Mouse (Mus musculus) kidney, embryonic 14.5 days (tissue): Measurements from ENCODE around the gene Ccdc96. TPM values are rescaled to one million over a fixed set of nuclear protein-coding genes. Genes with fewer than 3 reads are reported as not detected.

Experiments
- ATAC-seq: fragments of 200-750 bp; cut with Nextera tagmentation; 2 replicates; pipeline ENCODE4 v1.8.0; 2017; ENCODE audit warnings: moderate number of reproducible peaks, mild to moderate bottlenecking, moderate TSS enrichment, moderate library complexity; ENCODE audit not compliant: low FRiP score, low TSS enrichment
- H3K27ac ChIP-seq: fragments of 300-500 bp; sonication (generic); 2 replicates; pipeline ENCODE4 v1.5.1; 2014; ENCODE audit warnings: low read depth, mild to moderate bottlenecking, low read length, moderate library complexity, mixed read lengths
- H3K27me3 ChIP-seq: fragments of 300-500 bp; sonication (generic); 2 replicates; pipeline ENCODE4 v1.6.1; 2014; ENCODE audit warnings: mild to moderate bottlenecking, low read length; ENCODE audit not compliant: control insufficient read depth, insufficient read depth
- H3K36me3 ChIP-seq: fragments of 300-500 bp; sonication (generic); 2 replicates; pipeline ENCODE4 v1.6.1; 2014; ENCODE audit warnings: low read length, mixed read lengths; ENCODE audit not compliant: control insufficient read depth, insufficient read depth
- H3K4me1 ChIP-seq: fragments of 300-500 bp; sonication (generic); 2 replicates; pipeline ENCODE4 v1.6.1; 2014; ENCODE audit warnings: low read length, mixed read lengths; ENCODE audit not compliant: control insufficient read depth, insufficient read depth
- H3K4me2 ChIP-seq: fragments of 300-500 bp; sonication (generic); replicated peaks from 2 replicates; pipeline ENCODE4 v1.6.1; 2014; ENCODE audit warnings: low read depth, mild to moderate bottlenecking, low read length
- H3K4me3 ChIP-seq: fragments of 300-500 bp; sonication (generic); 2 replicates; pipeline ENCODE4 v1.5.1; 2014; ENCODE audit warnings: mild to moderate bottlenecking, low read length
- H3K9ac ChIP-seq: fragments of 300-500 bp; sonication (generic); 2 replicates; pipeline ENCODE4 v1.6.1; 2014; ENCODE audit warnings: low read depth, mild to moderate bottlenecking, low read length, moderate library complexity
- H3K9me3 ChIP-seq: fragments of 300-500 bp; sonication (generic); 2 replicates; pipeline ENCODE4 v1.6.1; 2016; ENCODE audit warnings: low read length; ENCODE audit not compliant: control insufficient read depth
- WGBS: fragments of 180-500 bp; shearing (Covaris S2); extraction: QIAGEN DNeasy Blood & Tissue Kit; methylation state at CpG from one replicate; pipeline ENCODE4 v1.1.7; 2014; 5-methylcytosine and 5-hydroxymethylcytosine counted together
- polyA plus RNA-seq: library from polyadenylated mRNA; unstranded; fragments of >200 nt; fragmentation: Nextera tagmentation; extraction: Ambion mirVana; gene quantifications from 2 replicates; pipeline ENCODE4 v1.2.1, GENCODE M21; 2014

Gene Ccdc96
- polyA plus RNA-seq, 1 experiment from 2014 or later: 0.58 TPM

DNA sequence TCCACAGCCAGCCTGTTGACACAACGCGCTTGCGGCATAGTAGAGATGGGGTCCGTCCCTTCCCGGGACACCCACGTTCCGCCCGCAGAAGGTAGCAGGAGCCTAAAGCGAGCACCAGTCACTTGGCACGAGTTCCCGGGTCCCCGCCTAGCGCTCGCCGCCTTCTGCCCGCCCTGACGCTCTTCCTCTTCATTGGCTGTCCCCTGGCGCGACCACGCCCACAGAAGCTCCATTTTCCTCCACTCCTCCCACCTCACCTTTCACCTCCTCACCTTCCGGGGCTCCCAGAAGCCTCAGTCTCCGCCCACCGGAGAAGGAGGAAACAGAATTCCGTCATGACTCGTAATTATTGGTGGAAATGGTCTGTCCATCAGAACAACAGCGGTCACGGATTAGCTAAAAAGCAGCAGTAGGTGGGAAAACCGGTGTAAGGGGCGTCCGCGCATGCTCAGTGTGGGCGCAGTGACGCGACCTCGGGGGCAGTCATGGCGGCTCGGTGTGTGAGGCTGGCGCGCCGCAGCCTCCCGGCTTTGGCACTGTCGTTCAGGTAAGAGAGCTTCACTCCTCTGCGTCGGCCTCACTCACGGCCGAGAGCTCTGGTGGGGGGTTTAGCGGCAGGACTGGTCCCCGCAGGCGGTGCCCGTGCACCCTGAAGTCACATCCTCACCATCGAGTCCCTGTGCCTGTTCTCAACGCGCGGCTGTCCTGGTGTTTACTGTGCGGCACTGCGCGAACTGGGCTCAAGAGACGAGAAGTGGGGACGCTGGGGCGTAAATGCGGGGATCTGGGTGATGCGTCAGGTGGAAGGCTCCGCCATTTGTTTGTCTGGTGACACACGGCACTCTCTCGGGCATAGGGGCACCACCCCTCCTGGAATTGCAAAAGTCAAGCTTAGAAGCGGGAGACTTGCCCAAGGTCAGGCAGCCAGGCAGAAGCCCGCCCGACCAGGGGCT lies 19.4 kb upstream of the Ccdc96 start, which contains the start of gene Grpel1:
TSS of gene Grpel1 (plus strand) at position 290 of the 953 bp plus-strand sequence.
- Histone ChIP-seq H3K9me3 (no peaks in the 10 kb centered on the region), H3K4me3 (peak within 1 kb of the TSS; percentile 98), H3K9ac (peak within 1 kb of the TSS; percentile 86), H3K27me3 (no peaks in the 10 kb centered on the region), H3K4me1 (peaks cover 21% of the 10 kb centered on the region), H3K27ac (peak within 1 kb of the TSS; percentile 55; the same call in 1 of the 2 replicates), H3K36me3 (peaks cover 16% of the 10 kb centered on the region), H3K4me2 (peak within 1 kb of the TSS; percentile 96)
- ATAC-seq: peak; percentile 93
- WGBS: under 1% methylated on average over 68 of the region's 68 CpGs

DNA sequence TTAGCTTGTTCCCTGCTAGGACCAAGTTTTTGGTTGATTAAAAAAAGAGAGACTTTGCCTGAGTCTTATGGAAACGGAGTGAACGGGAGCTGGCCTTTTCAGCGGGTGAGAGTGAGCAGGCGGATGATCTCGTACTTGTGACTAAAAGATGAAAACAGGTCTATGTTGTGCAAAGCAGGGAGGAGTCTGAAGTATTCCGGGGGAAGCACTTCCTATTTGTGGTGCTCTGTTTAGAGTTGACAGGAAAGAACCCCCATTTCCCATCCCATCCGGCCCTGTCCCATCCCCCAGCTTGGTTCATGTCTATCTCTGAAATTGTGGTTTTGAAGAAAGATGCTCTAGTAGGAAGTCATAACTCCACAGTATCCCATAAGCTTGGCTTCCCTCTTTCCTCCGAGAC lies 18.5 kb upstream of the Ccdc96 start:
- Histone ChIP-seq H3K4me1 (peaks cover 19% of the 10 kb centered on the region), H3K9me3 (no peaks in the 10 kb centered on the region), H3K27ac (no peak overlapping the region), H3K4me3 (peak overlapping the region; percentile 98), H3K36me3 (peaks cover 25% of the 10 kb centered on the region), H3K4me2 (peak overlapping the region; percentile 96), H3K27me3 (no peaks in the 10 kb centered on the region), H3K9ac (peak overlapping the region; percentile 86)
- ATAC-seq: no peak
- 22% methylated on average over 8 of the region's 8 CpGs for WGBS

DNA sequence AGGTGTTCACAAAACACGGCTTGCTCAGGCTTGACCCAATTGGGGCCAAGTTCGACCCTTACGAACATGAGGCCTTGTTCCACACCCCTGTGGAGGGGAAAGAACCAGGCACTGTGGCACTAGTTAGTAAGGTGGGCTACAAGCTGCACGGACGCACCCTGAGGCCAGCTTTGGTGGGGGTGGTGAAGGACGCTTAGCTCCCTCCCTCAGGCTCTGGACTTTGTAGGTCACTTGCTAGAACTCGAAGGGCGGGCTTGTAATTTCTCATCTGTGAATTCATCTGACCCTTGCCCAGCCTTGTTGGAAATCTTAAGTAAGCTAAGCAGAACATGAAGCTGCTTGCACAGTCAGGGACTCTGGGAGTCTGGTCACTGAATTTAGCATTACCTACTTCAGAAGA lies 13.2 kb upstream of the Ccdc96 start:
- Histone ChIP-seq H3K4me3 (no peak overlapping the region), H3K4me2 (no peak overlapping the region), H3K27me3 (no peaks in the 10 kb centered on the region), H3K9ac (no peak overlapping the region), H3K9me3 (no peaks in the 10 kb centered on the region), H3K4me1 (peaks cover 1% of the 10 kb centered on the region), H3K27ac (no peak overlapping the region), H3K36me3 (peaks cover 57% of the 10 kb centered on the region)
- 93% methylated on average over 8 of the region's 8 CpGs for WGBS
- no peak for ATAC-seq

DNA sequence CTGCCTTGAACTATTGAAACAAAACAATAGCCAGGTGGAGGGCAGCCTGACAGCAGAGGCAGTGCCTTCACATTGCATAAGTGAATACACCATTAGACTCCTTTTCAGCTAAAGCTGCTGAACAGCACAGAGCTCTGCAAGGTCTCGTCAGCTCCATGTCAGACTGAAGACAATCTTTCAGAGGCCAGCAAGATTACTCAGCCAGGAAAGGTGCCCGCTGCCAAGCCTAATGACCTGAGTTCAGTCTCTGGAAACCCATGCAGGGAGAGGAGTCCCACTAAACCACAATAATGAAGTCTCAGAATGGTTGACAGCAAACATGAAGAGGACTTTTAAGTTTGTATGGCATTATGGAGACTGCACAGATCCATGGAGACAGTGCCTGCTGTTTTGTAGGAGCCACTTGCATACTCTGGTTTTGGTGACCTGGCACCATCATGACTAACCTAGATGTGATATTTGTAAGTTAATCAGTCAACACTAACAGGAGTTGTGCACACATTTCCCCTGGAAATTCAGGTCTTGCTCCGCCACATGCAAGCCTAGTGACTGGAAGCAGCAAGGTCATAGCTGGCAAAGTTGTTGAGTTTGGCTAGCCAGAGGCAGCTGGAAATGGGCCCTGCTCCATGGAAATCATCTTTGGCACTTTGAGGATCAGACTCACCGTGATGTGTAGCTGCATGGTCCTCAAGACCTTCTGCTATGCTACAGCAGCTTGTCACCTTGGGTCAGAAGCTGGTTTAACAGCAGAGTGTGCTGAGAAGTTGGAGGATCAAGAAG lies 11.3 kb upstream of the Ccdc96 start:
- no peak overlapping the region for H3K4me2 ChIP-seq
- no peak overlapping the region for H3K4me3 ChIP-seq
- H3K4me1 ChIP-seq: no peaks in the 10 kb centered on the region
- WGBS: 92% methylated on average over 4 of the region's 4 CpGs
- no peaks in the 10 kb centered on the region for H3K27me3 ChIP-seq
- H3K9me3 ChIP-seq: no peaks in the 10 kb centered on the region
- ATAC-seq: no peak
- no peak overlapping the region for H3K9ac ChIP-seq
- H3K27ac ChIP-seq: no peak overlapping the region
- H3K36me3 ChIP-seq: peaks cover 62% of the 10 kb centered on the region

DNA sequence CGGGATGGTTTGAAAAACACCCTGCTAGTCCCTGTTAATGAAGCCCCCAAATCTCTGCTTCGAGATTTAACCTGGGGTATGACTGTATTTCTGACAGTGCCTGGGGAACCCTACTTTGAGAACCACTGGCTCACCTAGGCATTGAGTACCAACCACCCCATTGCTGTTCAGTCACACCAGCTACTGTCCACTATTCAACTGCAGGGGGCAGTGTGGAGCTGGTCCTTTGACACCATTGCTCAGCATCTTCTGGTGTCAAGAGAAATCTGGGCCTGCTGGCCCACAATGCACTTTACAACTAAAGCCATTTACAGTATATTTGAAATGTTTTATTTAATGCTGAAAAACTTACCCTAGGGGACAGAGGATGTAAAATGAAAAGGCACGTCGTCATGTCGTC lies 10.1 kb upstream of the Ccdc96 start:
- Histone ChIP-seq H3K9me3 (no peaks in the 10 kb centered on the region), H3K4me1 (no peaks in the 10 kb centered on the region), H3K4me3 (no peak overlapping the region), H3K9ac (no peak overlapping the region), H3K4me2 (no peak overlapping the region), H3K27me3 (no peaks in the 10 kb centered on the region), H3K27ac (no peak overlapping the region), H3K36me3 (peaks cover 53% of the 10 kb centered on the region)
- WGBS: 92% methylated on average over 5 of the region's 5 CpGs
- ATAC-seq: no peak

DNA sequence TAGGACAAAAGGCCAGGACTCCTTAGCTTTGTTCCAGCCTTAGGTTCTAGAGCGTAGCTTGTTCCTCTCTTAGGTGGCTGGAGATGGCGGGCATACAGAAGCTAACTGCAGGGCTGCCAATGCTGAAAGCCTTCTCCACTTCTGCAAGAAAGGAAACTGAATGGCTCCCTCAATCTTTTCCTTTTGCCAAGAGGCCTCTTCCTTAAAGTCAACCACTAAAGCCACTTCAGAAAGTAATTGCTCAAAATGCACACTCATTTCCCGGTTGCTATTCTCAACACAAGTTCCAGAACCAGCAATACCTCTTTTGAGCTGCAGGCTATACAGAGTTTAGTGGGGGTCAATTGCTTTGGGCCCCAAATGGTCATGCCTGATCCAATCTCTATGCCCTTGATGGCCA lies 6.9 kb upstream of the Ccdc96 start:
- Histone ChIP-seq H3K4me1 (peaks cover 2% of the 10 kb centered on the region; the same call in 1 of the 2 replicates), H3K27me3 (no peaks in the 10 kb centered on the region), H3K9me3 (no peaks in the 10 kb centered on the region), H3K27ac (no peak overlapping the region), H3K4me3 (no peak overlapping the region), H3K4me2 (no peak overlapping the region), H3K9ac (no peak overlapping the region), H3K36me3 (peaks cover 21% of the 10 kb centered on the region)
- WGBS: 85% methylated on average over 3 of the region's 3 CpGs
- no peak for ATAC-seq

DNA sequence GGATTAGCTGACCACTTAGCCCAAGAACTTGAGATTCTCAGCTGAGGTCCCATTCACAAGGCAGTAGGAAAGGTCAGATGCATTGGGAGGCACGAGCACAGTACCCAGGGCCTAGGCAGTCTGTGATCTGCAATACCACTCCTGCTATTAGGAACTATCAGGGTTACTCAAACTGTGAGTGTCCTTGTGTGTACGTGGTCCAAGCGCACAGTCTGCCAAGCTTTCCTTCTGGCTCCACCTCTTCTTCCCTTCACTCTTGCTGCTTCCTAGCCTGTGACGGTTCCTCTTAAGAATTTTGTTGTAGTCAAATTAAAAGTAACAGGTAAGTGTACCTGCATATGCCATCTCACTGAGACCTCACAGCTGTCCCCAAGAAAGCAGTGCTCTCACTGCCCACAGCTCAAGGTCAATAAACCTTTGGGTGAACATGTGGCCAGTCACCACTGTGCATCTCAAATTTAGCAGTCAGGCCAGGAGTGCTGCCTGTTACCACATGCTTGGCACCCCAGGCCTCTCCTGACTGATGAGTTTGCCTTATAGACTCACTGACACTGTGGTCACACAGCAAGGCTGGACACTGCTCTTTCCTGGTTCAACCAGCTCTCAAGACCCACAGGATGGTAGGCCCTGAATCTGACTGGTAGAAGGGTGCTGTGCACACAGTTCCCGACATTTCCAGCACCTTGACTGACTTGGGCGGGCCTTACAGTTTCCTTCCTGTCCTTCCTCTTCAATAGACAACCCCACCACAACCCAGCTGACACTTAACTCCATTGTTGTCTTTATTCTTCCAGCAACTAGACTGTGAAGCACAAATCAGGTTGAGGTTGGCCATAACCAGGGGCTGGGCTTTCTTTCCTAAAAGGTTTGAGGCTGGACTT lies 5.6 kb upstream of the Ccdc96 start:
- Histone ChIP-seq H3K9me3 (no peaks in the 10 kb centered on the region), H3K27me3 (no peaks in the 10 kb centered on the region), H3K4me1 (peaks cover 11% of the 10 kb centered on the region), H3K36me3 (peaks cover 12% of the 10 kb centered on the region), H3K27ac (no peak overlapping the region), H3K4me2 (no peak overlapping the region), H3K9ac (no peak overlapping the region), H3K4me3 (no peak overlapping the region)
- WGBS: 82% methylated on average over 6 of the region's 6 CpGs
- no peak for ATAC-seq

DNA sequence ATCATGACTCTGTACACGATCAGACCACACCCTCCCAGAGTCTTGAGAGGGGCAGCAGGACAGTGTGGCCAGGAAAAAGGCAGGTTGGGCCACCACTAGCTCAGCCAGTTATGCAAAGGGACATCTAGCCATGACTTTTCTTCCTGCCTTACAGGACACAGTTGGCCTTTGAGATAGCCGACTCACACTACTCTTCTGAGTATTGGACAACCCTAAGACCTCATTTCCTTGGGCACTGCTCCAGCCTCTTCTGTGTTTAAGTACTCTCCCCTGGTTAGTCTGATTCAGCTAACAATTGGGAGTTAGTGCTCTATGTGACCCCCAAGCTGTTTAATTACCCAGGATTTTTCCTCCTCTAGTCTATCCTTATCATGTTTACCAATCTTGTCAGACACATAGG lies 4.7 kb upstream of the Ccdc96 start:
- WGBS: 70% methylated on average over 2 of the region's 2 CpGs
- H3K27me3 ChIP-seq: no peaks in the 10 kb centered on the region
- H3K4me3 ChIP-seq: no peak overlapping the region
- H3K27ac ChIP-seq: no peak overlapping the region
- H3K9me3 ChIP-seq: no peaks in the 10 kb centered on the region
- peaks cover 12% of the 10 kb centered on the region for H3K4me1 ChIP-seq
- no peak for ATAC-seq
- no peak overlapping the region for H3K4me2 ChIP-seq
- peaks cover 6% of the 10 kb centered on the region; the same call in 1 of the 2 replicates for H3K36me3 ChIP-seq
- no peak overlapping the region for H3K9ac ChIP-seq
